Comparison of ENCODE assay signal across 20 mouse cellular contexts in the genomic region with DNA sequence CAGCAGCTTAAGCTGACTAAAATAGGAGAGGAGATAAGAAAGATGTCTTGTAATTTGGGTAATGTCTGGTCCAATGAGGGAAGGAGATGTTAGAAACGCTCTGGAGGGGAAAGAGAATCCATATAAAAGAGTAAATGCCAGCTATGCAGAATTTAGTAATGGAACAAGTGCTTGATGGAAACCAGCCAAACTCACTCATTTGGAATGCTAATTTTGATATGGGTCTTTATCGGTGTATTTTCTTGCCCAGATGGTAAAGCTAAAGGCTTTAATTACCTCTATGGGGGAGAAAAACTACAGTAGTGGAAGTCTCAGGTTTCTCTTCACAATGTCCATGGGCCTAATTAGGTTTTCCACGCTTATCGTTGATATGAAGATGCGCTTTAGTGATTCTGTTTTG.
DNase-seq lines count a peak whose midpoint lies in the region; ATAC-seq and TF ChIP-seq lines count a peak whose summit lies in the region.
"Had no signal": no experiment of that assay in that cellular context is flagged by ENCODE, and none has a peak within 500 bp of the region (broad histone marks: within the 10 kb centered on the region; RNA-seq: fewer than 3 reads in every experiment).

No protein-coding gene starts in this region.

- no peak overlapping the region for H3K4me2 ChIP-seq in forebrain, embryonic 13.5 days
- H3K4me2 ChIP-seq in lung, embryonic 14.5 days = no peak overlapping the region
- H3K4me2 ChIP-seq in forebrain, embryonic 16.5 days (ENCODE audit: low read length) = no peak overlapping the region
- H3K4me2 ChIP-seq: hindbrain, embryonic 12.5 days; intestine, embryonic 15.5 days had no signal

- peaks cover 33% of the 10 kb centered on the region for H3K4me1 ChIP-seq in forebrain, embryonic 13.5 days
- H3K4me1 ChIP-seq in forebrain, embryonic 10.5 days = peaks cover 14% of the 10 kb centered on the region
- H3K4me1 ChIP-seq in lung, embryonic 14.5 days (ENCODE audit: insufficient read depth) = no peaks in the 10 kb centered on the region
- H3K4me1 ChIP-seq in forebrain, embryonic 16.5 days (replicated peaks; ENCODE audit: control insufficient read depth, insufficient read depth, low read length) = peaks cover 14% of the 10 kb centered on the region
- H3K4me1 ChIP-seq: heart, embryonic 10.5 days; intestine, embryonic 15.5 days had no signal

- no peaks in the 10 kb centered on the region for H3K36me3 ChIP-seq in forebrain, embryonic 13.5 days (ENCODE audit: poor library complexity, severe bottlenecking)
- no peaks in the 10 kb centered on the region for H3K36me3 ChIP-seq in forebrain, embryonic 10.5 days (replicated peaks)
- no peaks in the 10 kb centered on the region for H3K36me3 ChIP-seq in lung, embryonic 14.5 days (ENCODE audit: insufficient read depth)
- H3K36me3 ChIP-seq in forebrain, embryonic 16.5 days (ENCODE audit: control insufficient read depth, insufficient read depth) = no peaks in the 10 kb centered on the region
- H3K36me3 ChIP-seq: heart, embryonic 10.5 days; hindbrain, embryonic 12.5 days; intestine, embryonic 15.5 days had no signal

- no peaks in the 10 kb centered on the region for H3K9me3 ChIP-seq in forebrain, embryonic 13.5 days (replicated peaks)
- no peaks in the 10 kb centered on the region for H3K9me3 ChIP-seq in forebrain, embryonic 10.5 days
- H3K9me3 ChIP-seq in lung, embryonic 14.5 days (ENCODE audit: low read depth, low read length) = no peaks in the 10 kb centered on the region
- H3K9me3 ChIP-seq in forebrain, embryonic 16.5 days (ENCODE audit: control insufficient read depth, low read length) = no peaks in the 10 kb centered on the region
- H3K9me3 ChIP-seq: heart, embryonic 10.5 days; hindbrain, embryonic 12.5 days; intestine, embryonic 15.5 days had no signal

- H3K27ac ChIP-seq in forebrain, embryonic 13.5 days = no peak overlapping the region
- H3K27ac ChIP-seq in forebrain, embryonic 10.5 days = no peak overlapping the region
- no peak overlapping the region for H3K27ac ChIP-seq in lung, embryonic 14.5 days (ENCODE audit: low read depth)
- no peak overlapping the region for H3K27ac ChIP-seq in forebrain, embryonic 16.5 days (ENCODE audit: low read length)
- H3K27ac ChIP-seq: heart, embryonic 10.5 days; hindbrain, embryonic 12.5 days; intestine, embryonic 15.5 days had no signal

- no peak overlapping the region for H3K4me3 ChIP-seq in forebrain, embryonic 13.5 days
- H3K4me3 ChIP-seq in forebrain, embryonic 10.5 days = no peak overlapping the region
- no peak overlapping the region for H3K4me3 ChIP-seq in lung, embryonic 14.5 days (ENCODE audit: low read depth, low read length)
- no peak overlapping the region for H3K4me3 ChIP-seq in forebrain, embryonic 16.5 days (replicated peaks; ENCODE audit: low read length)
- H3K4me3 ChIP-seq: heart, embryonic 10.5 days; hindbrain, embryonic 12.5 days; intestine, embryonic 15.5 days had no signal

- H3K27me3 ChIP-seq in forebrain, embryonic 13.5 days = no peaks in the 10 kb centered on the region
- H3K27me3 ChIP-seq in forebrain, embryonic 10.5 days (ENCODE audit: poor library complexity, severe bottlenecking) = no peaks in the 10 kb centered on the region
- no peaks in the 10 kb centered on the region for H3K27me3 ChIP-seq in lung, embryonic 14.5 days (ENCODE audit: insufficient read depth, low read length)
- H3K27me3 ChIP-seq in forebrain, embryonic 16.5 days (replicated peaks; ENCODE audit: control insufficient read depth, insufficient read depth, low read length) = no peaks in the 10 kb centered on the region
- H3K27me3 ChIP-seq: CH12.LX; hindbrain, embryonic 12.5 days; intestine, embryonic 15.5 days; Patski had no signal

- no peak overlapping the region for H3K9ac ChIP-seq in forebrain, embryonic 13.5 days
- no peak overlapping the region for H3K9ac ChIP-seq in lung, embryonic 14.5 days
- no peak overlapping the region for H3K9ac ChIP-seq in forebrain, embryonic 16.5 days (replicated peaks; ENCODE audit: low read depth, low read length)
- H3K9ac ChIP-seq: hindbrain, embryonic 12.5 days; intestine, embryonic 15.5 days had no signal

- peak; percentile 68 for ATAC-seq in forebrain, embryonic 13.5 days
- no peak for ATAC-seq in lung, embryonic 14.5 days (ENCODE audit: insufficient read depth)
- ATAC-seq in forebrain, embryonic 16.5 days = peak; percentile 49
- ATAC-seq: activated CD4-positive, CD25-positive, alpha-beta regulatory T cell, adult 4 months; intestine, embryonic 15.5 days; Patski had no signal

- 27% methylated on average over 5 of the region's 5 CpGs for WGBS in forebrain, embryonic 13.5 days
- 91% methylated on average over 5 of the region's 5 CpGs for WGBS in forebrain, embryonic 10.5 days
- WGBS in lung, embryonic 14.5 days = 74% methylated on average over 5 of the region's 5 CpGs
- 17% methylated on average over 5 of the region's 5 CpGs for WGBS in forebrain, embryonic 16.5 days

- TF ChIP-seq CTCF in lung, embryonic 14.5 days (IDR thresholded peaks at IDR 0.05; ENCODE audit: low read depth) = no peak
- no peak for TF ChIP-seq CTCF in brain, embryonic 14.5 days (IDR thresholded peaks at IDR 0.05; ENCODE audit: borderline replicate concordance, extremely low read depth, insufficient read depth, insufficient read length)

- TF ChIP-seq POLR2A in brain, embryonic 14.5 days (IDR thresholded peaks at IDR 0.05; ENCODE audit: borderline replicate concordance, extremely low read depth, insufficient read depth, insufficient read length, poor library complexity, severe bottlenecking) = no peak

- no peak for DNase-seq in forebrain, embryonic 10.5 days (ENCODE audit: extremely low spot score, low spot score)
- DNase-seq in lung, embryonic 14.5 days = peak; percentile 11
- DNase-seq in lung, postnatal 25 days (ENCODE audit: low spot score) = no peak
- peak; percentile 89 for DNase-seq in brain, embryonic 14.5 days (ENCODE audit: low read depth)
- DNase-seq in cerebellum, postnatal 25 days = no peak
- DNase-seq: adrenal gland, postnatal 14 days; cerebellum, adult 18-20 months; cerebellum, adult 9-11 months; gastrocnemius, postnatal 36 days; heart, adult 18-20 months; heart, postnatal 10 days; heart, postnatal 4 days had no signal

Comparison
In these comparisons a context has a peak if more than half of its experiments do, and no peak if none do; other contexts are left out.
1. DNase-seq: peak in lung, embryonic 14.5 days (single experiment) and brain, embryonic 14.5 days (single experiment); none in forebrain, embryonic 10.5 days (single experiment), lung, postnatal 25 days (single experiment) and cerebellum, postnatal 25 days (0 of 2).